Mouse (Mus musculus): ENCODE measurements around the gene Limch1. TPM values are rescaled to one million over a fixed set of nuclear protein-coding genes. Genes with fewer than 3 reads are reported as not detected.

Limch1 gene
- polyA plus RNA-seq, 2 experiments, result 44.4 to 85.3 TPM

GRCm38 (mm10) chr5:66933134-66933804, 187.6 kb downstream of the Limch1 start:
- no peak for DNase-seq (ENCODE audit: low spot score)

GRCm38 (mm10) chr5:66934585-66934984, 189.0 kb downstream of the Limch1 start:
- TF ChIP-seq POLR2A (IDR thresholded peaks at IDR 0.05; ENCODE audit: borderline replicate concordance, extremely low read depth, insufficient read depth, insufficient read length), result no peak
- Histone ChIP-seq H3K27ac (replicated peaks; ENCODE audit: low read depth, low read length) (no peak overlapping the region), H3K4me3 (replicated peaks; ENCODE audit: low read length) (no peak overlapping the region), H3K36me3 (ENCODE audit: control insufficient read depth, insufficient read depth, low read length) (no peaks in the 10 kb centered on the region), H3K4me2 (replicated peaks; ENCODE audit: low read depth, low read length, severe bottlenecking) (no peak overlapping the region), H3K27me3 (ENCODE audit: control insufficient read depth, insufficient read depth, low read length) (no peaks in the 10 kb centered on the region), H3K4me1 (ENCODE audit: control insufficient read depth, insufficient read depth, low read length) (peaks cover 6% of the 10 kb centered on the region; the same call in 1 of the 2 replicates), H3K9ac (ENCODE audit: low read depth, low read length, severe bottlenecking) (no peak overlapping the region), H3K9me3 (ENCODE audit: control insufficient read depth, low read length) (no peaks in the 10 kb centered on the region)
- 75% methylated on average over 3 of the region's 3 CpGs for WGBS
- ATAC-seq (ENCODE audit: low FRiP score, low read depth) (peak; percentile 69), DNase-seq (ENCODE audit: low spot score) (peak; percentile 25)

More at GRCm38 (mm10) chr5:66933134-66933804, 187.6 kb downstream of the Limch1 start:
- no peaks in the 10 kb centered on the region for H3K27me3 ChIP-seq (ENCODE audit: control insufficient read depth, insufficient read depth, low read length)
- peaks cover 10% of the 10 kb centered on the region for H3K4me1 ChIP-seq (ENCODE audit: control insufficient read depth, insufficient read depth, low read length)
- no peak overlapping the region for H3K27ac ChIP-seq (replicated peaks; ENCODE audit: low read depth, low read length)
- H3K9me3 ChIP-seq (ENCODE audit: control insufficient read depth, low read length), result no peaks in the 10 kb centered on the region
- TF ChIP-seq POLR2A (IDR thresholded peaks at IDR 0.05; ENCODE audit: borderline replicate concordance, extremely low read depth, insufficient read depth, insufficient read length), result no peak
- H3K9ac ChIP-seq (ENCODE audit: low read depth, low read length, severe bottlenecking), result no peak overlapping the region
- H3K36me3 ChIP-seq (ENCODE audit: control insufficient read depth, insufficient read depth, low read length), result no peaks in the 10 kb centered on the region
- WGBS, result 41% methylated on average over 10 of the region's 10 CpGs
- H3K4me2 ChIP-seq (replicated peaks; ENCODE audit: low read depth, low read length, severe bottlenecking), result no peak overlapping the region
- H3K4me3 ChIP-seq (replicated peaks; ENCODE audit: low read length), result no peak overlapping the region
- no peak for ATAC-seq (ENCODE audit: low FRiP score, low read depth)

- H3K27ac ChIP-seq (replicated peaks; ENCODE audit: low read depth, low read length), result no peak overlapping the region
- no peaks in the 10 kb centered on the region for H3K9me3 ChIP-seq (ENCODE audit: control insufficient read depth, low read length)
- H3K9ac ChIP-seq (ENCODE audit: low read depth, low read length, severe bottlenecking), result no peak overlapping the region
- no peak for DNase-seq (ENCODE audit: low spot score)
- WGBS, result 26% methylated on average over 9 of the region's 9 CpGs
- no peak overlapping the region for H3K4me3 ChIP-seq (replicated peaks; ENCODE audit: low read length)
- no peak overlapping the region for H3K4me2 ChIP-seq (replicated peaks; ENCODE audit: low read depth, low read length, severe bottlenecking)
- no peak for TF ChIP-seq POLR2A (IDR thresholded peaks at IDR 0.05; ENCODE audit: borderline replicate concordance, extremely low read depth, insufficient read depth, insufficient read length)
- H3K27me3 ChIP-seq (ENCODE audit: control insufficient read depth, insufficient read depth, low read length), result no peaks in the 10 kb centered on the region
- H3K36me3 ChIP-seq (ENCODE audit: control insufficient read depth, insufficient read depth, low read length), result no peaks in the 10 kb centered on the region
- ATAC-seq (ENCODE audit: low FRiP score, low read depth), result no peak
- peaks cover 11% of the 10 kb centered on the region; the same call in 1 of the 2 replicates for H3K4me1 ChIP-seq (ENCODE audit: control insufficient read depth, insufficient read depth, low read length)
Measured at GRCm38 (mm10) chr5:66937376-66937775, 191.7 kb downstream of the Limch1 start.

GRCm38 (mm10) chr5:66941710-66942450, 196.3 kb downstream of the Limch1 start:
- no peak for TF ChIP-seq POLR2A (IDR thresholded peaks at IDR 0.05; ENCODE audit: borderline replicate concordance, extremely low read depth, insufficient read depth, insufficient read length)
- Histone ChIP-seq H3K27me3 (ENCODE audit: control insufficient read depth, insufficient read depth, low read length) (no peaks in the 10 kb centered on the region), H3K36me3 (ENCODE audit: control insufficient read depth, insufficient read depth, low read length) (no peaks in the 10 kb centered on the region), H3K9ac (ENCODE audit: low read depth, low read length, severe bottlenecking) (no peak overlapping the region), H3K4me3 (replicated peaks; ENCODE audit: low read length) (no peak overlapping the region), H3K4me2 (replicated peaks; ENCODE audit: low read depth, low read length, severe bottlenecking) (no peak overlapping the region), H3K27ac (replicated peaks; ENCODE audit: low read depth, low read length) (no peak overlapping the region; the same call in 1 of the 2 replicates), H3K4me1 (ENCODE audit: control insufficient read depth, insufficient read depth, low read length) (peaks cover 23% of the 10 kb centered on the region), H3K9me3 (ENCODE audit: control insufficient read depth, low read length) (no peaks in the 10 kb centered on the region)
- 72% methylated on average over 8 of the region's 8 CpGs for WGBS
- ATAC-seq (ENCODE audit: low FRiP score, low read depth), result no peak
- peak; percentile 18 for DNase-seq (ENCODE audit: low spot score)

- WGBS, result 87% methylated on average over 2 of the region's 2 CpGs
- no peak for ATAC-seq (ENCODE audit: low FRiP score, low read depth)
Measured at GRCm38 (mm10) chr5:66942922-66943321, 197.3 kb downstream of the Limch1 start.

More at GRCm38 (mm10) chr5:66942922-66943321, 197.3 kb downstream of the Limch1 start:
- H3K9ac ChIP-seq (ENCODE audit: low read depth, low read length, severe bottlenecking), result no peak overlapping the region
- H3K27ac ChIP-seq (replicated peaks; ENCODE audit: low read depth, low read length), result no peak overlapping the region
- no peak for DNase-seq (ENCODE audit: low spot score)
- TF ChIP-seq POLR2A (IDR thresholded peaks at IDR 0.05; ENCODE audit: borderline replicate concordance, extremely low read depth, insufficient read depth, insufficient read length), result no peak
- H3K9me3 ChIP-seq (ENCODE audit: control insufficient read depth, low read length), result no peaks in the 10 kb centered on the region
- no peaks in the 10 kb centered on the region for H3K27me3 ChIP-seq (ENCODE audit: control insufficient read depth, insufficient read depth, low read length)
- H3K4me2 ChIP-seq (replicated peaks; ENCODE audit: low read depth, low read length, severe bottlenecking), result no peak overlapping the region
- no peaks in the 10 kb centered on the region for H3K36me3 ChIP-seq (ENCODE audit: control insufficient read depth, insufficient read depth, low read length)
- H3K4me3 ChIP-seq (replicated peaks; ENCODE audit: low read length), result no peak overlapping the region
- peaks cover 24% of the 10 kb centered on the region for H3K4me1 ChIP-seq (ENCODE audit: control insufficient read depth, insufficient read depth, low read length)
